Mouse (Mus musculus): ENCODE data around the gene Mdk. TPM values are rescaled to one million over a fixed set of nuclear protein-coding genes. Genes with fewer than 3 reads are reported as not detected.

Mdk gene
- polyA plus RNA-seq, 2 experiments = 1,171 to 1,381 TPM

- Histone ChIP-seq H3K36me3 (ENCODE audit: control insufficient read depth, insufficient read depth, low read length) (peaks cover 36% of the 10 kb centered on the region), H3K4me1 (ENCODE audit: control insufficient read depth, insufficient read depth, low read length) (no peaks in the 10 kb centered on the region), H3K4me2 (replicated peaks; ENCODE audit: low read depth, low read length, severe bottlenecking) (no peak overlapping the region), H3K9me3 (ENCODE audit: control insufficient read depth, low read length) (no peaks in the 10 kb centered on the region), H3K27me3 (ENCODE audit: control insufficient read depth, insufficient read depth, low read length) (no peaks in the 10 kb centered on the region), H3K4me3 (replicated peaks; ENCODE audit: low read length) (no peak overlapping the region), H3K9ac (ENCODE audit: low read depth, low read length, severe bottlenecking) (no peak overlapping the region), H3K27ac (replicated peaks; ENCODE audit: low read depth, low read length) (no peak overlapping the region)
- no peak for TF ChIP-seq POLR2A (IDR thresholded peaks at IDR 0.05; ENCODE audit: borderline replicate concordance, extremely low read depth, insufficient read depth, insufficient read length)
- ATAC-seq (ENCODE audit: low FRiP score, low read depth) (no peak), DNase-seq (ENCODE audit: low spot score) (peak; percentile 17)
- WGBS = 90% methylated on average over 2 of the region's 2 CpGs
Measured at GRCm38 (mm10) chr2:91906141-91906540, 26.0 kb downstream of the Mdk start.

GRCm38 (mm10) chr2:91904618-91905307, 27.3 kb downstream of the Mdk start:
- ATAC-seq (ENCODE audit: low FRiP score, low read depth) = 0 out of 2 replicates have a peak, but pooled peaks have one; percentile 34
- 65% methylated on average over 5 of the region's 5 CpGs for WGBS
- DNase-seq (ENCODE audit: low spot score) = peak; percentile 48
- Histone ChIP-seq H3K36me3 (ENCODE audit: control insufficient read depth, insufficient read depth, low read length) (peaks cover 31% of the 10 kb centered on the region), H3K4me2 (replicated peaks; ENCODE audit: low read depth, low read length, severe bottlenecking) (no peak overlapping the region), H3K27ac (replicated peaks; ENCODE audit: low read depth, low read length) (no peak overlapping the region), H3K27me3 (ENCODE audit: control insufficient read depth, insufficient read depth, low read length) (no peaks in the 10 kb centered on the region), H3K9ac (ENCODE audit: low read depth, low read length, severe bottlenecking) (no peak overlapping the region), H3K9me3 (ENCODE audit: control insufficient read depth, low read length) (no peaks in the 10 kb centered on the region), H3K4me1 (ENCODE audit: control insufficient read depth, insufficient read depth, low read length) (no peaks in the 10 kb centered on the region), H3K4me3 (replicated peaks; ENCODE audit: low read length) (no peak overlapping the region)
- no peak for TF ChIP-seq POLR2A (IDR thresholded peaks at IDR 0.05; ENCODE audit: borderline replicate concordance, extremely low read depth, insufficient read depth, insufficient read length)

- H3K36me3 ChIP-seq (ENCODE audit: control insufficient read depth, insufficient read depth, low read length) = peaks cover 25% of the 10 kb centered on the region
- H3K9me3 ChIP-seq (ENCODE audit: control insufficient read depth, low read length) = no peaks in the 10 kb centered on the region
- no peak for DNase-seq (ENCODE audit: low spot score)
Measured at GRCm38 (mm10) chr2:91903171-91903925, 28.7 kb downstream of the Mdk start.

GRCm38 (mm10) chr2:91902336-91902735, 29.8 kb downstream of the Mdk start:
- Histone ChIP-seq H3K9me3 (ENCODE audit: control insufficient read depth, low read length) (no peaks in the 10 kb centered on the region), H3K9ac (ENCODE audit: low read depth, low read length, severe bottlenecking) (no peak overlapping the region), H3K4me3 (replicated peaks; ENCODE audit: low read length) (no peak overlapping the region), H3K4me1 (ENCODE audit: control insufficient read depth, insufficient read depth, low read length) (no peaks in the 10 kb centered on the region), H3K27ac (replicated peaks; ENCODE audit: low read depth, low read length) (no peak overlapping the region), H3K36me3 (ENCODE audit: control insufficient read depth, insufficient read depth, low read length) (peaks cover 25% of the 10 kb centered on the region), H3K27me3 (ENCODE audit: control insufficient read depth, insufficient read depth, low read length) (no peaks in the 10 kb centered on the region), H3K4me2 (replicated peaks; ENCODE audit: low read depth, low read length, severe bottlenecking) (no peak overlapping the region)
- 68% methylated on average over 5 of the region's 5 CpGs for WGBS
- TF ChIP-seq POLR2A (IDR thresholded peaks at IDR 0.05; ENCODE audit: borderline replicate concordance, extremely low read depth, insufficient read depth, insufficient read length) = no peak
- DNase-seq (ENCODE audit: low spot score) (no peak), ATAC-seq (ENCODE audit: low FRiP score, low read depth) (no peak)

More at GRCm38 (mm10) chr2:91903171-91903925, 28.7 kb downstream of the Mdk start:
- Histone ChIP-seq H3K9ac (ENCODE audit: low read depth, low read length, severe bottlenecking) (no peak overlapping the region), H3K4me2 (replicated peaks; ENCODE audit: low read depth, low read length, severe bottlenecking) (no peak overlapping the region), H3K4me3 (replicated peaks; ENCODE audit: low read length) (no peak overlapping the region), H3K27ac (replicated peaks; ENCODE audit: low read depth, low read length) (no peak overlapping the region), H3K27me3 (ENCODE audit: control insufficient read depth, insufficient read depth, low read length) (no peaks in the 10 kb centered on the region), H3K4me1 (ENCODE audit: control insufficient read depth, insufficient read depth, low read length) (no peaks in the 10 kb centered on the region)
- no peak for ATAC-seq (ENCODE audit: low FRiP score, low read depth)
- 90% methylated on average over 3 of the region's 3 CpGs for WGBS
- TF ChIP-seq POLR2A (IDR thresholded peaks at IDR 0.05; ENCODE audit: borderline replicate concordance, extremely low read depth, insufficient read depth, insufficient read length) = no peak

- no peak overlapping the region for H3K9ac ChIP-seq (ENCODE audit: low read depth, low read length, severe bottlenecking)
- WGBS = 91% methylated on average over 8 of the region's 8 CpGs
- peaks cover 22% of the 10 kb centered on the region for H3K36me3 ChIP-seq (ENCODE audit: control insufficient read depth, insufficient read depth, low read length)
- H3K4me2 ChIP-seq (replicated peaks; ENCODE audit: low read depth, low read length, severe bottlenecking) = no peak overlapping the region
- TF ChIP-seq POLR2A (IDR thresholded peaks at IDR 0.05; ENCODE audit: borderline replicate concordance, extremely low read depth, insufficient read depth, insufficient read length) = no peak
- no peaks in the 10 kb centered on the region for H3K4me1 ChIP-seq (ENCODE audit: control insufficient read depth, insufficient read depth, low read length)
- H3K4me3 ChIP-seq (replicated peaks; ENCODE audit: low read length) = no peak overlapping the region
- H3K27me3 ChIP-seq (ENCODE audit: control insufficient read depth, insufficient read depth, low read length) = no peaks in the 10 kb centered on the region
- H3K9me3 ChIP-seq (ENCODE audit: control insufficient read depth, low read length) = no peaks in the 10 kb centered on the region
- ATAC-seq (ENCODE audit: low FRiP score, low read depth) (no peak), DNase-seq (ENCODE audit: low spot score) (no peak)
- no peak overlapping the region for H3K27ac ChIP-seq (replicated peaks; ENCODE audit: low read depth, low read length)
Measured at GRCm38 (mm10) chr2:91900431-91900830, 31.7 kb downstream of the Mdk start.
